Mouse (Mus musculus): ENCODE measurements around the gene Tifa.

The Tifa gene

GRCm38 (mm10) chr3:127826503-127826902 is 36.9 kb downstream of the Tifa start:
- no peak for DNase-seq (ENCODE audit: low spot score)

DNA sequence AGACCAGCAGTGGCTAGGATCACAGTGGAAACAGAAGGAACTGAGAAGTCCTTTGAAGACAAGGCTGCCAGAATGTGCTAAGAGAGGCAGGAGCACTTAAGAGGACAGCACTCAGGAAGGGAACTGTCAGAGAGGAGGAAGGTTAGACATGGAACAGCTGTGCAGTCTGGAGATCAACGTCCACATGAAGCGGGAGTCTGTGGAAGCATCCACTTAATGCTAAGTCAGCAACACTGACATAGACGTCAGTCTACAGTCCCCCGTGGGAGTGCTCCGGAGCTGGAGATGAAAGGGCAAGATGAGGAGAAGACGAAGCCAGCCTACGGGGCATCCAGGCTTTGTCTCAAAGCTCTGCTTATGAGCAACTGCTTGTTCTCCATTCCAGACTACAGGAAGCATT is 37.5 kb downstream of the Tifa start:
- no peak for DNase-seq (ENCODE audit: low spot score)

GRCm38 (mm10) chr3:127830183-127830582 is 40.6 kb downstream of the Tifa start:
- DNase-seq (ENCODE audit: low spot score), result no peak

DNA sequence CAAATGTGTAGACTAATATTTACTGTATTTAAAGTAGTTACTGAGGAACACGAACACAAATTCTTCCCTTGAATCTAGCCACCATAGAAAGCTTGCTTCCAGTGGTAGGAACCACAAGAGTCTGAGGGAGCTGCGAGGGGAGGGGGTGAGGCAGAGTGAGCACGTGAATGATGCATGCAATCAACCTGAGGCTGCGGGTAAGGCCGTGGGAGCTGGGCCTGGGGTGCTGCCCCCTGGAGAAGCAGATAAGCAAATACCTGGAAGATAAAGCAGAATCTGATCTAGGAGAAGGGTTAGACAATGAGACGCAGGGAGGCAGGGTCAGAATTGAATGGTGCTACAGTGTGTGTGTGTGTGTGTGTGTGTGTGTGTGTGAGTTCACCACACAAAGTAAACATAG is 41.5 kb downstream of the Tifa start:
- DNase-seq (ENCODE audit: low spot score), result no peak

DNA sequence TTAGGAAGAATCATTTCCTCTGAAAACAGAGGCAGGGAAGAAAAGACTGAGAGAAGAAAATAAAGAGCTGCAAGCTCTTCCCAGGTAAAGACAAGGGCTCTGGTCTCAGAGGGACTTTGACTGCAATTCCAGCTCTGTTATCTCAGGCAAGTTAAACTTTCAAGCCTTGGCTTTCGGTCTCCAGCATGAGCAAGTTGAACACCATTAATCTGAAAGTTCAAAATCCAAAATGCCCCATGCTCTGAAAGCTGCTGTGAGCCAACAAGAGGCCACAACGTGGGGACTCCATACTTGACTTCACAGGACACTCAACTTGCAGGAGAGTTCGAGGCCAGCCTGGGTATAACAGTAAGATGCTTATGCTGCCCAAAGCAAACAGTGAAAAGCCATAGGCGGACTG is 44.4 kb downstream of the Tifa start:
- no peak for DNase-seq (ENCODE audit: low spot score)

GRCm38 (mm10) chr3:127835594-127835993 is 46.0 kb downstream of the Tifa start:
- no peak for DNase-seq (ENCODE audit: low spot score)

DNA sequence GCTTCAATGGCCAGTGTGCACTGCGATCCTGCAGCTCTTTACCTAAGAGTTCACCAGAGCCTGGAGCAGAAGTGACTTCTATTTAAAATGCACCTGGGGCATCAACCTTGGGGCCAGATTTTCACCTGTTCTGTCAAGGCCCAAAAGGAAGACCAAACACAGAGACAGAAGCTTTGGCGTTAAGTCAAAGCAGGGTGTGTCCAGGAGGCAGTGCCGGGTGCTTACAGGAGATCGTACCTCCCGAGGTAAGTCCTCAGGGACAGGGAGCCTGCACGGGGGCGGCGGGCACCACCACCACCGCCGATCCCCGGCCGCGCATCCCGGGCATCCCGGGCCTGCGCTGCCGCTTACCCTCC is 47.2 kb downstream of the Tifa start:
- DNase-seq (ENCODE audit: low spot score), result no peak

- DNase-seq (ENCODE audit: low spot score), result peak; percentile 90
Observed at GRCm38 (mm10) chr3:127837154-127837865, 47.7 kb downstream of the Tifa start, which contains the start of gene Ap1ar. Ap1ar (minus strand) TSS chr3:127837523.

DNA sequence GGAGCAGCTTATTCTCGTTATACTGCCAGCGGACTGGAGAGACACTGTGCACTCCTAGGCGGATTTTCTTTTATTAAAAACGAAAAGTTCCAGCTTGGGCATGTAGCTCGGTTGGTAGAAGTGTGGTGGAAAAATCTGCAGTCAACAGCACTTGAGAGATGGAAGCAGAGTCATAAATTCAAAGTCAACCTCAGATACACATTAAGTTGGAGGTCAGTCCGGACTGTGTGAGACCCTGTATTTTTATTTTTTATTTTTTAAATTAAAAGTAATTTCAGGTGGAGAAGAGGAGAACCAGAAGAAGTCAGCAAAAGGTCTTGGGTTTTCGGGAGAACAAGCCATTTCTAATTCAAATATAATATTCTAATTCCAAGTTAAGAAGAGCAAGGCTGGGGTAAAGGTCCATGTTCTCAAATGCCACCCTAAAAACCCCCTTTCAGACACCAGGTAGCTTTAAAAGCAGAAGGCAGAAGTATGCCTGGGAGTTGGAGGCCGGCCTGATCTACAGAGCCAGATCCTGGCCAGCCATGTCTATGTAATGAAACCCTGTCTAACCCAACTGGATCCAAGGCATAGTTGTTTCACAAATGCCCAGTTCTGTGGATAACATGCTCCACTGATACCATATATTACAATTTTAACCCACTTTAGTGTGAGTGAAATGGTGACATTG is 48.5 kb downstream of the Tifa start:
- DNase-seq (ENCODE audit: low spot score), result no peak

- DNase-seq (ENCODE audit: low spot score), result no peak
Observed at GRCm38 (mm10) chr3:127841926-127842325, 52.3 kb downstream of the Tifa start.

DNA sequence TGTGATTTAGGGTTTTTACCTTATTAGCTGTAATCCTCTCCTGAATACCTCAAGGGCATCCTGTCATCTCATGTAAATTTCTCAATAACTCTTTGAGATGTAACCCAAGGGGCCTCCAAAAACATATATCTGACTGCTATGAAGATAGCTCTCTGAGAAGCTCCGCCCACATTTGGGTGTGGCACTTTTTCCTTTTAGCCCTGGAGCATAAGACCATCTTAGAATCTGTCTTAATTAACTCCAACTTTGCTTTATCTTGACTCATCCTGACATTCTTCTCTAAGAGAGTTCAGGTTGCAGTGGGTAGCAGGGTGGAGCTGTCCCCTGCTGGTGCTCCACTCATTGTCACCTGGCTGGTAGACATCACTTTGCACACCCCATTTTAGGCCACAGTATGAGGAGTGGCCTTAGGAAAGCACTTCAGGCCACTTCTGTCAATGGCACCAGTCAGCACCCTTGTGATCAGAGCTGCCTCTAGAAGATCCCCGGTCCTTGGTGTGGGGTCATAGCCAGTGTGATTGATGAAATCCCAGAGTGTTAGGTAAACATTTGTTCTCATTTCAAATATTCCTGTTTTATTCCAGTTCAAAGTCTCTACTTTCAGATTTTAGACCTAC is 53.8 kb downstream of the Tifa start:
- no peak for DNase-seq (ENCODE audit: low spot score)

DNA sequence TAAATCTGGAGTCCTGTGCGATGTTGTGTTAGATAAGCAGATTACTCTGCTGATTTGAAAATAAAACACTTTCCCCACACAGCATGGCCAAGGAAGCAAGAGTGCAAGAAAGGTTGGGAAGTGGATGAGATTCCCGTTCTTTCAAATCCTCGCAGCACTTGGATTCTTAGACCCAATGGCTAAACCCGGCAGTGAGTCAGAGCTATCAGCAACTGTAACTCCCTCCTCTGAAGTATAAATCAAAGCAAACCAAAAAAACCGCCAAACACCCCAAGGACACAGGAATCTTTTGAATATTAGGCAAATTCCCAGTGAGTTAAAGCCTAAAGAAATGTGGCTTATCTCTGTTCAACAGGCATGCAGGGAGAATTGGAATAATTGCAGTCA is 54.3 kb downstream of the Tifa start:
- DNase-seq (ENCODE audit: low spot score), result no peak

DNA sequence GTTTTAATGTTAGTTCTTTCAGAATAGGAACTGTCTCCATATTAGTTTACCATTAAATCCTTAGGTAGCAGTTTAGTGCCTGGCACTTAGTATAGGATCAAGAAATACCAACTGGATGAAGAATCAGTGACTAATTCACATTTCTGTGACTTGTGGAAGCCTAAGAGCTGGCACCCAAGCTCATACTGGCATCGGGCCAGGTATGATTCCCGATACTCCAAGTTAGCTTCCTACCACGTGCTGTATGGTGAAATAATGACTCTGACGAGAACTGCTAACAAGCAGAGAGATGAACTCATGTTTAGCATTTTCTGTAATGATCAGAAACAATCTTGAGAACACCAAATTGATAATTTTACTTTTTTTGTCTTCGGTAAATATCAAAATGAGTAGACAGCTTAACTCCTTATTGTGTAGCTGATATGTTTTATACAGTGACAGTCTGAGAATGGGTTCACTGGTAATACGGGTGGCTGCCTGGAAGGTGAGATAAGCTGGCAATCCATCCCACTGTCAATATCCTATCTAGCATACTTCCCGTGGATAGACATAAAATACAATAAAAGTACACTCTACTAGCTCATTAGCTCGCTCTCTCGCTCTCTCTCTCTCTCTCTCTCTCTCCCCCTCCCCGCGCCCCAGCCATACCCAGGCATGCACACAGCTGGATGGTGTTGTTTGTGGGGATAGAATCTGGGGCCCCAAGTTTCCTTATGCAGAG is 58.6 kb downstream of the Tifa start:
- DNase-seq (ENCODE audit: low spot score), result no peak

DNA sequence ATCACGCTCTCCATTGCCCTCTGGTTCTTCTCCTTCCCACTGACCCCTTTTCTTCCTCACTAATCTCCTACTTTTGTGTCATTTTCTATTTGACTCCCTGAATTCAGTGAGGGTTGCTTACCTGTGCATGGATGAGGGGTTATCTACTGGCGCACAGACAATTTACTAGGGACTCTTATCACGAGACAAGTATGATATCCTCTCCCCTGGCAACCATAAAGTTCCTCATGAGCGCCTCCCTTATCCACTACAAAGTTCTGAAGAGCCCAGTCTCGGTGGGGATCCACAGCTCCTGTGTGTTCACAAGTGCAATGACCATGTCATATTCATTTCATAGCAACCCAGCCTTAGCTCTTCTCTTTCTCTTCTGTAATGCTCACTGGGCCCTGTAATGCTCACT is 60.3 kb downstream of the Tifa start:
- no peak for DNase-seq (ENCODE audit: low spot score)

DNA sequence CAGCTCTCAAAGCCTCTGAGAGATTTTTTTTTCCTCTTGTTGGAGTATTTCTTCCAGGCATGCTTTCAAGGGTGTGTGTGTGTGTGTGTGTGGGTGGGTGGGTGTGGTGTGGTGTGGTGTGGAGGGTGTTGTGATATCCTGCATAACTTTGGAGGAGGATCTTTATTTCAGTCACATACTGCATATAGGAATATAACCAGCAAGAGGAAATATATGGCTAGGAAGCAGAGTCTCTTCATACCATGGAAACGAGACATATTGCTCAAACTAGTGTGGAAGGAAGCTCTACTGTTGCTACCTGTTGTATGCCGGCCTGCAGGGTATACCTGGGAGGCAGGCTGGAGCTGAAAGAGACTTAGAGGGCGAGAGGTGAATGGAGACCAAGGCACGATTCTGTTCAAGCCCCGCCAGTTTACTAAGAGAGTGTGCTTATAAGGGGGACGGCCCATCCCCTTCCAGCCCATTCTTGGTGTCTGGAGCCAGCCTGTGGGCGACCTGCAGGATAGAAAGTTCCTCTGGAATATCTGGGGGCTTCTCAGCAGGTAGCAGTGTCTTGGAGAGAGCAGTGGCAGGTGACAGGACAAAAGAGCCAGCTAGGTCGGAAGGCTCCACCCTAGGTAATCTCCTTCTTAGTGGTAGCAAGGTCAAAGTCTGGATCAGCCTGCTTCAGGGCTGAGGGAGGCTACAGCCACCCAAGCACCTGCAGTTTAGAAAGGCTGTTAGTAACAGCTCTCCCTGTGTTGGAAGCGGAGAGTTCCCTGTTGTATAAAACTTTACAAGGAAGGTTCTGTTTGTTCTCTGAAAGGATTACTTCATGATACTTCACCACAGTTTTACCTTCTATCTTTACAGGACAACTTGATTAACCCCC is 61.4 kb downstream of the Tifa start:
- no peak for DNase-seq (ENCODE audit: low spot score)

DNA sequence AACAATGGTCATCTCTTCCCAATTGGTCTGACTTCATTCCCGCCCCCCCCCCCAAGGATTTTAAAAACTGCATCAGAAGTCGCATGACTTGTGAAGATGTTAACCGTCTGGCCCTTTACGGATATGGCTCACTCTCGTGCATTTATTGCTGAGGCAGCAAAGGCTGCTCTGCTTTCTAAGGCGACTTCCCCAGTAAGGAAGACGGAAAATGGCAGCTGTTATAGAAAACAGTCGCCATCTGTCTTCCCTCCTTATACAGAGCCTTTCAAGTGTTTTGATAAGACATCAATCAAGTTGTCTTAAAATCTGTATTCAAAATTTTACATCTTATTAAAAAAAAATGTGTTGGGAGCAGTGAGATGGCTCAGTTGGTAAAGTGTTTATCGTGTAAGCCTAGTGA is 63.1 kb downstream of the Tifa start:
- DNase-seq (ENCODE audit: low spot score), result no peak

GRCm38 (mm10) chr3:127853431-127854206 is 64.0 kb downstream of the Tifa start:
- peak; percentile 42 for DNase-seq (ENCODE audit: low spot score)

DNA sequence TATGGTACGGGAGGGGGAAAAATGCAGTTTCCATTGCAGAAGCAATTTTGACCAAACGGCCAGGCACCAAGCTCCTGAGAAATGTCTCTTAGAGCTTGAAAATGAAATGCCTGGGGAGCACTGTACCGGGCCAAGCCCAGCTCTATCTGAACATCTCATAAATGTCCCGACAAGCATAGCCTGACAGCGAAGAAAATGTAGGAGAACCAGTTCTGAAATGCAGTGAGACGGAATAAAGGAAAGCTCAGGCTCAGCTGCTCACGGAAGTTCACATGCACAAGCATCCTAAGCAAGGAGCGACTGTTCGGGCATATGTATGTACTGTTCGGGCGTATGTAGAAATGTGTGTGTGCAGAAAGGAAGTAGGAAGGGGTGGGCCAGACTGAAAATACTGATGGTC is 71.7 kb downstream of the Tifa start:
- DNase-seq (ENCODE audit: low spot score), result no peak

DNA sequence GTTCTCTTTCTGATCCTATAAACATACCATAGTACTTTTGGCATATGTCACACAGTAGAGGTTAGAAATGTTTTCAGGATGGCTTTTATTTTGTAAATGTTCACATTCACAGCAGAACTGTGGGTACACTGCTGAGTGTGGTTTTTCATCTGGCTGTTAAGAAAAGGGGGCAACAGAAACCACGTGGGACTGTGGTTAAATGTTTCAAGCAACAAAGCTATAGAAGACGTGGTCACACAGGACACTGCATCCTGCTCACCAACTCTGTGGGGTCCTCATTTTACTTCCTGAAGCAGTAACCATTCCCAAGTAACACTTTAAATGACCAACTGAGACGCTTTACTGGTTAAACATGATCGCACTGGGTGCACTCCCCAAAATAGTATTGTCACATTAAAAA is 72.9 kb downstream of the Tifa start:
- DNase-seq (ENCODE audit: low spot score), result no peak

DNA sequence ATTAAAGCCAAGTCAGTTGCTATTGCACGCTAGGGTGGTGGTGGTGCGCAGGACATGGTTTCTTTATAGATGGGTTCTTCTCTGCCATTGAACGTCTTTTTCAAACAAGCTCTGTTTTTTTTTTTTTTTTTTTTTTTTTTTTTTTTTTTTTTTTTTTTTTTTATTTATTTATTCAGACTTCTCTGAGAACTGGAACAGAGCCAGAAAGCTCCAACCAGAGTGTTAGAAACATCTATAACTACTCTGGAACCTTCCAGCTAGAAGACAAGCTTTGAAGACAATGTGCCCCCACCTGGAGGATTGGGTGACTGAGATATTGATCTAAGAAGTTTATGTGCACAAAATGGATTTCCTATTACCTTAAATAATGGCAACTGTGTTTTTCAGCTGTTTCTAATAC is 74.0 kb downstream of the Tifa start:
- DNase-seq (ENCODE audit: low spot score), result no peak

DNA sequence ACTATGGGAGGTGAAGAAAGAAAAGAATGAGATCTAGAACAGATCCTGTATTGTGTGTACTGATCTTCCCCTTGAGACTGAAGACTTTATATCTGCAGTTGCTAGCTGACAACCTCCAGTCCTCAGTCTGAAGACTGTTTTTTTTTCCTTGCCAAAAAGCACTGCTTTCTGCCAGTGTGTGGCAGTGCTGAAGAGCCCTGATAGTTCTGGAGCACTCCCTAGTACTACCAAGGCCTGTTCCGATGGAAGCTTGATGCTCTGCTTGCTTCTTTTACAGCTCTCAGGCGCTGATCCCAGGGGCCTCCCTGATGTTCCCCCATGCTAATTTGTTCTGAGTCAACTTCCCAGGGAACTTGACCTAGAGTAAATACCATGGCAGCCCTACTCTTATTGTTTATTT is 74.6 kb downstream of the Tifa start:
- DNase-seq (ENCODE audit: low spot score), result no peak
